Mouse (Mus musculus) forebrain, embryonic 10.5 days (tissue): ENCODE data around the gene Trub2. TPM values are rescaled to one million over a fixed set of nuclear protein-coding genes. Genes with fewer than 3 reads are reported as not detected.

Experiments used
- DNase-seq: peaks from one replicate; pipeline ENCODE4 v3.0.0-alpha.2; 2017; ENCODE audit warnings: low spot score; ENCODE audit errors: extremely low spot score
- H3K27ac ChIP-seq: fragments of 300-500 bp; sonication (generic); 2 replicates; pipeline ENCODE4 v1.5.1; 2016; ENCODE audit warnings: mild to moderate bottlenecking
- H3K27me3 ChIP-seq: fragments of 300-500 bp; sonication (generic); 2 replicates; pipeline ENCODE4 v1.6.1; 2016; ENCODE audit warnings: mild to moderate bottlenecking; ENCODE audit not compliant: poor library complexity, severe bottlenecking
- H3K36me3 ChIP-seq: fragments of 300-500 bp; sonication (generic); replicated peaks from 2 replicates; pipeline ENCODE4 v1.6.1; 2016; ENCODE audit warnings: mild to moderate bottlenecking, moderate library complexity
- H3K4me1 ChIP-seq: fragments of 300-500 bp; sonication (generic); 2 replicates; pipeline ENCODE4 v1.6.1; 2016
- H3K4me3 ChIP-seq: fragments of 300-500 bp; sonication (generic); 2 replicates; pipeline ENCODE4 v1.5.1; 2016; ENCODE audit warnings: mild to moderate bottlenecking, moderate library complexity
- H3K9me3 ChIP-seq: fragments of 300-500 bp; sonication (generic); 2 replicates; pipeline ENCODE4 v1.6.1; 2016; ENCODE audit warnings: mild to moderate bottlenecking, moderate library complexity
- WGBS: fragments of 180-500 bp; shearing (Covaris S2); methylation state at CpG from one replicate; pipeline ENCODE4 v1.1.7; 2016; 5-methylcytosine and 5-hydroxymethylcytosine counted together
- polyA plus RNA-seq: library from polyadenylated mRNA; unstranded; fragments of >200 nt; fragmentation: Nextera tagmentation; extraction: Ambion mirVana; gene quantifications from 2 replicates; pipeline ENCODE4 v1.2.1, GENCODE M21; 2016

The Trub2 gene
- polyA plus RNA-seq, 1 experiment from 2014 or later: 56.3 TPM

DNA sequence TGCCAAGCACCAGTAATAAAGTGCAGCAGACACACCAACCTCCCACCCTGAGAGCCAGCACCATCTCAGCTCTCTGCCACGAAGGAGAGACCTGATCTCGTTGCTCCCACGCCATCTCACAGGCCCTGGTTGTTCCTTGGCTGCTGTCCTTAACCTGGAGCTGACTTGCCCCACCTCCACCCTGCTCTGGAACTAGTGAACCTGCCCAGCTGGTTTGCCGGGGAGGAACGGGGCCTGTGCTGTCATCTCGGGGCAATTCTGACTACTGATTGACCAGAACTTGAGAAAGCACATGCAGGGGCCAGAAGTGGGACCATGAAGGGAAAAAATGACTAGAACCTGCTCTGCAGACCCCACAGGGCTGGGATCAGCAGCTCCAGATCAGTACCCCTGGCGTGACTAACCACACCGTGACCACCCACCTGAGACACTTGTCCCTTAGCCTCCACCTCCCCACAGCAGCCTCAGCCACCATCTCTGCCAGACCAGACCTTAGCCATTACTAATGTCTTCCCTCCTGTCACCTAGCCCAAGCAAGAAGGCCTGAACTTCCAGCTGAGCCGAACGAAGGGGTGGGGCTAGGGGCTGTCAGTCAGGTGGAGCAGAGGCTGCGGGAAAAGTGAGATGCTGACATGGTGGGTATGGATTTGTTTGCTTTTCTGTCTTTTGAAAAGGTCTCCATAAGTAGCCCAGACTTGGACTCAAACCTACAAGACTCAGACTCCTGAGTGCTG is 20.2 kb downstream of the Trub2 start:
- DNase-seq: no peak
- no peak overlapping the region for H3K4me3 ChIP-seq
- no peaks in the 10 kb centered on the region for H3K9me3 ChIP-seq
- H3K36me3 ChIP-seq: peaks cover 5% of the 10 kb centered on the region
- no peaks in the 10 kb centered on the region for H3K4me1 ChIP-seq
- H3K27me3 ChIP-seq: peaks cover 10% of the 10 kb centered on the region; the same call in 1 of the 2 replicates
- WGBS: 69% methylated on average over 11 of the region's 11 CpGs
- no peak overlapping the region for H3K27ac ChIP-seq

GRCm38 (mm10) chr2:29764831-29765230 is 23.5 kb downstream of the Trub2 start:
- Histone ChIP-seq H3K36me3 (no peaks in the 10 kb centered on the region), H3K4me1 (no peaks in the 10 kb centered on the region), H3K27me3 (peaks cover 20% of the 10 kb centered on the region), H3K4me3 (no peak overlapping the region), H3K9me3 (no peaks in the 10 kb centered on the region), H3K27ac (no peak overlapping the region)
- peak; percentile 71 for DNase-seq
- 2% methylated on average over 1 of the region's 1 CpGs for WGBS

- Histone ChIP-seq H3K27ac (no peak overlapping the region), H3K36me3 (no peaks in the 10 kb centered on the region), H3K4me1 (peaks cover 12% of the 10 kb centered on the region), H3K4me3 (no peak overlapping the region), H3K27me3 (peaks cover 34% of the 10 kb centered on the region), H3K9me3 (0 out of 2 replicates have a peak, but pooled peaks cover 4% of the 10 kb centered on the region)
- no peak for DNase-seq
Measured at GRCm38 (mm10) chr2:29755693-29756092, 32.6 kb downstream of the Trub2 start.

DNA sequence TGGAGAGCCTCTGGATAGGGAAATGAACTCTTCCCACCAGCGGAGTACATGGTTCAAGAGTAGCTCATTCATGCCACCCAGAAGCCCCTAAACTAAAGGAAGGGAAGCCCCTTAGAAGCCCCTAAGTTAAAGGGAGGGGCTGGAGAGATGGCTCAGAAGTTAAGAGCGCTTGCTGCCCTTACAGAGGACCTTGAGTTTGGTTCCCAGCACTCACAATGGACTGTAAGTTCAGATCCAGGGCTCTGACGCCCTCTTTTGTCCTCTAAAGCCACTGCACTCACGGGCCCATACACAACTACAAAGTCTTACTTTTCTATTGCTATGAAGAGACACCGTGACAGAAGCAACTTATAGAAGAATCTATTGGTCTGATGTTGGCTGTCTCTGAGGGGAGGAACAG is 35.9 kb downstream of the Trub2 start:
- Histone ChIP-seq H3K4me3 (no peak overlapping the region), H3K4me1 (peaks cover 17% of the 10 kb centered on the region), H3K36me3 (no peaks in the 10 kb centered on the region), H3K9me3 (0 out of 2 replicates have a peak, but pooled peaks cover 4% of the 10 kb centered on the region), H3K27ac (no peak overlapping the region), H3K27me3 (peaks cover 67% of the 10 kb centered on the region)
- no peak for DNase-seq
- 91% methylated on average over 5 of the region's 5 CpGs for WGBS

DNA sequence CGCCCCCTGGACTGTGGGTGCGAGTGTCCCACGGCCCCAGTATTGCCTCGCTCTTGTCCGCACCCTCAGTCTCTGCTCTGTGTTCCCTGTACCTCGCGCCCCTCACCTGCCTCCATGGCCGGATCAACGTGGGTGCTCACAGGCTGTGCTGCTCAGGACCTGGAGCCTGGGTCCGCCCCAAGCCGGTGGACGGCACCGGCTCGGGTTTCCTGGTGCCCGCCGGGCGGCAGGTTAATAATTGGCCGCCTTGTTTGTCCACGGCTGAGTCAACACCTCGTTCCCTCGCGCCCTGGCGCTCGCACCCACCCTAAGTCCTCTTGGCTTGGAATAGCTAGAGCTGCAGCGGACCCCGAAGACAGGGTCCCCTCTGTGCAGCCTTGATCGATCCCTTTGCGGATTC is 36.8 kb downstream of the Trub2 start, which contains the start of gene Gm13420:
Gene Gm13420 (minus strand): TSS at position 189 of the 400 bp plus-strand sequence.
- peak within 1 kb of the TSS; percentile 37 for H3K4me3 ChIP-seq
- peaks cover 76% of the 10 kb centered on the region for H3K27me3 ChIP-seq
- no peak for DNase-seq
- H3K27ac ChIP-seq: no peak within 1 kb of the TSS
- H3K9me3 ChIP-seq: 0 out of 2 replicates have a peak, but pooled peaks cover 4% of the 10 kb centered on the region
- H3K36me3 ChIP-seq: no peaks in the 10 kb centered on the region
- peaks cover 22% of the 10 kb centered on the region for H3K4me1 ChIP-seq
- 5% methylated on average over 28 of the region's 28 CpGs for WGBS

DNA sequence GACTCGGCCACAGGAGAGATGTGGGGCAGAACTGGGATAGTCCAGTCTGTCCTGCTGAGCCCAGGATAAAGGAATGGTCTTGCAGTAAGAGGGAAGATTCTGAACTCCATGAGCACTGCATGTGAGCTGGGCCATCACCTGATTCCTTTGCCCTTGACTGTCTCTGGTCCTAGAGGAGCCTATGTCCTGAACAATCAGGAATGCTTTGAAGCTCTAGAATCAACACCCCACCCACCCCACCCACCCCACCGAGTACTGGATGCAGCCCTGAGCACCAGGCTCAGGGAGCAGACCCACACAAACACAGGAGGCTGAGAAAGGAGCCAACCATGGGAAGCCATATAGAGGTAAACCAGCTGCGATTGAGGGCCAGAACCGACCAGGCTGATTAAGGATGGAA is 39.8 kb downstream of the Trub2 start:
- Histone ChIP-seq H3K27ac (no peak overlapping the region), H3K9me3 (0 out of 2 replicates have a peak, but pooled peaks cover 4% of the 10 kb centered on the region), H3K4me1 (peaks cover 22% of the 10 kb centered on the region), H3K36me3 (no peaks in the 10 kb centered on the region), H3K4me3 (no peak overlapping the region), H3K27me3 (peaks cover 88% of the 10 kb centered on the region)
- no peak for DNase-seq
- 84% methylated on average over 4 of the region's 4 CpGs for WGBS

DNA sequence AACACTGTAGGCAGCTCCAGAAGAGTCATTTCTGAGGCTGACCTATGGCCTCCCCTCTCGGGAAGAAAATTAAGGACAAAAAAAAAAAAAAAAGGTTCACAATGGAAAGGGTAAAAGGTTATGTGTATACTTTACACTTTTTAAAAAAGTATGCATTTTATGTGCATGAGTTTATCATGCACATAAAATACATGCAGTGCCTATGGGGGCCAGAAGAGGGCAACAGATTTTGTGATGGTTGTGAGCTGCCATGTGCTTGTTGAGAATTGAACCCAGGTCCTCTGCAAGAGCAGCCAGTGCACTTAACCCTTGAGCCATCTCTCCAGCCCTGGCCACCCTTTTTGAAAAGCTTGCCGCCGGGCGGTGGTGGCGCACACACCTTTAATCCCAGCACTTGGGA is 40.5 kb downstream of the Trub2 start:
- no peak overlapping the region for H3K27ac ChIP-seq
- H3K4me3 ChIP-seq: peak overlapping the region; percentile 49; the same call in 1 of the 2 replicates
- no peak for DNase-seq
- 0 out of 2 replicates have a peak, but pooled peaks cover 4% of the 10 kb centered on the region for H3K9me3 ChIP-seq
- peaks cover 81% of the 10 kb centered on the region for H3K27me3 ChIP-seq
- WGBS: 54% methylated on average over 5 of the region's 5 CpGs
- H3K4me1 ChIP-seq: peaks cover 22% of the 10 kb centered on the region
- H3K36me3 ChIP-seq: no peaks in the 10 kb centered on the region

DNA sequence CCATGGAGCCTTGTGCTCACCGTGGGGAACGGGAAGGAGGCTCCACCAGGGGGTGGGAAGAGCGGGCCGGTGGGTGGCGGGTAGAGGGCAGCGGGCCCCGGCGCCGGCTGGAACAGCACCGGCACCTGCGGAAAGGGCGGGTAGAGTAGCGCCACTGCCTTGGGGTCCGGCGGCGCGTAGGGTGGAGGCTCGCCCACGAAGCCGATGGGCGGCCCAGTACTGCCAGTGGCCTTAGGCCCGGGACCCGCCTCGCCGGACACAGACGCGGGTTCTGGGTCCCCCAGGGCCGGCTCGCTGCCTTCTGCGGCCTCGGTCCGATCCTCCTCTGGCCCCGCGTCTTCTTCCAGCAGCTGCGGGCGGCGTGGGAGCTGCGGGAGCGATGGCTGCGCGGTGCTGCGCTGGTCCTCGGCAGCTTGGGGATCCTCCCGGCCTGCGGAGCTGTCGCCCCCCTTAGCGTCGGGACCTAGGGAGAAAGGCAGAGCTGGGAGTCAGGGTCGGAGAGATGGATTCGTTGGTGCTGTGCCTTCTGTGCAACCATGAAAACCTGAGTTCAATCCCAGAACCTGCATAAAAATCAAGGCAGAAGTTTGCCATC is 41.0 kb downstream of the Trub2 start:
- peak overlapping the region; percentile 49; the same call in 1 of the 2 replicates for H3K27ac ChIP-seq
- H3K4me3 ChIP-seq: peak overlapping the region; percentile 49
- H3K4me1 ChIP-seq: peaks cover 22% of the 10 kb centered on the region
- 5% methylated on average over 50 of the region's 50 CpGs for WGBS
- peaks cover 75% of the 10 kb centered on the region for H3K27me3 ChIP-seq
- H3K36me3 ChIP-seq: no peaks in the 10 kb centered on the region
- DNase-seq: no peak
- H3K9me3 ChIP-seq: 0 out of 2 replicates have a peak, but pooled peaks cover under 1% of the 10 kb centered on the region

- H3K9me3 ChIP-seq: no peaks in the 10 kb centered on the region
- no peak overlapping the region for H3K4me3 ChIP-seq
- H3K27ac ChIP-seq: no peak overlapping the region
- WGBS: 91% methylated on average over 6 of the region's 6 CpGs
- H3K4me1 ChIP-seq: peaks cover 7% of the 10 kb centered on the region
- no peak for DNase-seq
- H3K27me3 ChIP-seq: peaks cover 45% of the 10 kb centered on the region
- peaks cover 14% of the 10 kb centered on the region for H3K36me3 ChIP-seq
Measured at GRCm38 (mm10) chr2:29744256-29744655, 44.0 kb downstream of the Trub2 start.

- H3K9me3 ChIP-seq: no peaks in the 10 kb centered on the region
- WGBS: 93% methylated on average over 6 of the region's 6 CpGs
Measured at GRCm38 (mm10) chr2:29741207-29741606, 47.1 kb downstream of the Trub2 start.

GRCm38 (mm10) chr2:29739368-29739767 is 48.9 kb downstream of the Trub2 start:
- 82% methylated on average over 5 of the region's 5 CpGs for WGBS
- Histone ChIP-seq H3K27me3 (no peaks in the 10 kb centered on the region), H3K36me3 (peaks cover 63% of the 10 kb centered on the region), H3K4me3 (no peak overlapping the region), H3K4me1 (no peaks in the 10 kb centered on the region), H3K27ac (no peak overlapping the region), H3K9me3 (no peaks in the 10 kb centered on the region)
- DNase-seq: no peak

More at GRCm38 (mm10) chr2:29741207-29741606, 47.1 kb downstream of the Trub2 start:
- Histone ChIP-seq H3K27ac (no peak overlapping the region), H3K27me3 (peaks cover 15% of the 10 kb centered on the region), H3K4me1 (no peaks in the 10 kb centered on the region), H3K36me3 (peaks cover 45% of the 10 kb centered on the region), H3K4me3 (no peak overlapping the region)
- DNase-seq: no peak

DNA sequence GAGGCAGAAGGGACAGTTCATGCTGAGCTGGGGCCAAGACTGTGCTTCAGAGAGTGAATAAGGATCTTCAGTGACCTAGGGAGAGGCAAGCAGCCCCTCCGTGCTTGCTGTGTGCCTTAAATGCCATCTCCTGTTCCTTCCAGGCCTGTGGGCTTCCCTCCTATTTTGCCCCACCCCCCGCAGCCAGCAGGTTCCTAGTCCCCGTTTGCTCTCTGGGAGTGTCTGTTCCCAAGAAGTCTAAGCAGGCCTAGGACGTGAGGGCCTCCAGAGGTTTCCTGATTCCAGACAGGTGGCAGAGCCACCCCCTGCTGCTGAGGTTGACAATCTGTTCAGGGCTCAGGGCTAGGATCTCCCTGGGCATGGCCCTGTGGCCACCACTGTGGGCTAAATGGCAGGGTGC is 49.5 kb downstream of the Trub2 start:
- Histone ChIP-seq H3K9me3 (no peaks in the 10 kb centered on the region), H3K36me3 (peaks cover 69% of the 10 kb centered on the region), H3K27ac (no peak overlapping the region), H3K4me3 (no peak overlapping the region), H3K27me3 (no peaks in the 10 kb centered on the region), H3K4me1 (no peaks in the 10 kb centered on the region)
- no peak for DNase-seq
- WGBS: 69% methylated on average over 4 of the region's 4 CpGs
